Mouse (Mus musculus): ENCODE measurements at regions not wholly inside any gene's neighbourhood (a gene's known extent, or its start where the extent isn't known, plus 50 kb on each side); places are given as distances from the start of the nearest gene placed in this dataset.

DNA sequence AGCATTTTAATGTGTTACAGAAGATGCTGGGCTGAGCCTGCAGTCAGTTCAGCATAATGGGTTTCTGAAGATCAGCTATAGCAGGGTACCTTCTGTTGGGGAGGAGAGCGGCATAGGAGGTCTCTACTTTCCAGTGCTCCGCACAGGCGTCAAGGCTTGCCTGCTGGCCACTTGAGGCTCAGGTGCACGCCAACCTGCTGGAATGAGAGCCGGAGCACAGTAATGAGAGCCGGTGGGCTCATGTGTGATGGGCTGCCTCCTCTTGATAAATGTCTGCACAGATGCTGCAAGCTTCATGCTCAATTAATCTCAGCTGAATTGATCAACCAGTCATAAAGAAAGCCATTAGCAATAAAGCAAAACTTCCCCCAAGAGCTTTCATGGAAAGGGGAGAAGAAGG is 290.6 kb downstream of the Foxo1 start:
- DNase-seq (ENCODE audit: low read depth in 1 of 2, low spot score in 2 of 2), result no peak

DNA sequence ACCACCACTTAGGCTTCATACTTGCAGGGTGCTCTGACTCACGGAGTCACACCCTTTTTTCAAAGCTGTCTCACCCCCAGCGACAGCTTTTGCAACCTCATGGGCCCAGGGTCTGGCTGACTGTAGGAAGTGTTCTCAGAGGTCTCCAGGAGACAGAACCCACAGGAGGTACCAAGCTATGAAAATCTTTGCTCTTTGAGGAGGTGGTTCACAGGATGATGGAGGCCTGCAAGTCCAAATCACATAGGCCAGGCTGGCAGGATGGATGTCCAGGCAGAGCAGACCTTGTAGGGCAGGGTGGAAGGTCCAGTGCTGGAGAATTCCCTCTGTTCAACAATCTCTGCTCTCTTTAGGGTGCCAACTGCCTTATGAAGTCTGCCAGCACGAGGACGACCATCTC is 289.2 kb downstream of the Foxo1 start:
- DNase-seq (ENCODE audit: low read depth in 1 of 2, low spot score in 2 of 2), result no peak

- peak in 1 of 2 experiments; percentile 17 for DNase-seq (ENCODE audit: low read depth in 1 of 2, low spot score in 2 of 2)
These were observed 286.9 kb downstream of the Foxo1 start for GRCm38 (mm10) chr3:52555038-52555437.

- no peak for DNase-seq (ENCODE audit: low read depth in 1 of 2, low spot score in 2 of 2)
These were observed 286.4 kb downstream of the Foxo1 start for GRCm38 (mm10) chr3:52554490-52554889.

DNA sequence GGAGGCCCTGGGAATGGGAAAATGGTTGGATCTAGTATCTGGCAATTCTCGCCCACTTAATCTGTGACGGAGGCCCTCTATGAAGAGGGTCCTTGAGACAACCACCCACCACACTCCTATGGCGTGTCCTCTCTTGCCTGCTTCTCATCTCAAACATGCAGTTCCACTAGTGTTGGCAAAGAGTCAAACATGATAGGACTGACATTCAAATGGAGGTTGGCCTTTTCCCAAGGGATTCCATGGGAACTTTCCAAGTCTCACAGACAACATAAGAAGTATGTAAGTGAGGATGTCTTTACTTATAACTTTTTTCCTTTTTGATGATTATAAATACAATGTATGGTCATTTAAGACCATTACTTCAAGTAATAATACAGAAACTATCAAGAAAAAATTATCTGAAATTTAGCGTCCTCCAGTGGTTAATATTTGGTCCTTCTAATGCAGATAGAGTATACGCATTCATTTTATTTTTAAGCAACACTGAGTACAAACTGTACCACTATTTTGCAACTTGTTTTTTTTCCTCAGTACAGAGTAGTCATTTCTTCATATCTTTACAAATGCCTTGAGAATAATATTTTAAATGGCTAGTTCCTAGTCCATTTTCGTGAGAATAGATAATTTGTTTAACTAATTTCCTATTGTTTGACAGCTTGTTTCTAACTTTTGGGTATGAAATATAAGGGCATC is 280.2 kb downstream of the Foxo1 start:
- no peak for DNase-seq (ENCODE audit: low read depth in 1 of 2, low spot score in 2 of 2)

DNA sequence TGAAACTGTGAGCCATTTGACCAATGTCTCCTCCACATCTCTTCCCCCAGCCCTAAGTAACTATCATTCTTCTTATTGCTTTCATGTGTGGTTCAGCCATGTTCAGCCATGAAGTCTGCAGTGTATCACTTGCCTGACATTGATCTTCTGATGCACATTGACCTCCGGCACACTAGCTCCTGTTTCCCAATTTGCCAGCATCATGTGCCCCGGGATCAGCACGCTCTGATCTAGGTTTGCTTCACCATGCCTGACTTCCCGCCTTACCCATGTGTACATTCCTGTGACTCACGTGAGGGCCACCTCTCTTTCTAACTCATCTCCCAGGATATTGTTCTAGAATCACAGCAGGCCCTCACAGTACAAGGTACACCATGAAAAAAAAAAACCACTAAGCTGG is 277.9 kb downstream of the Foxo1 start:
- DNase-seq (ENCODE audit: low read depth in 1 of 2, low spot score in 2 of 2), result no peak

DNA sequence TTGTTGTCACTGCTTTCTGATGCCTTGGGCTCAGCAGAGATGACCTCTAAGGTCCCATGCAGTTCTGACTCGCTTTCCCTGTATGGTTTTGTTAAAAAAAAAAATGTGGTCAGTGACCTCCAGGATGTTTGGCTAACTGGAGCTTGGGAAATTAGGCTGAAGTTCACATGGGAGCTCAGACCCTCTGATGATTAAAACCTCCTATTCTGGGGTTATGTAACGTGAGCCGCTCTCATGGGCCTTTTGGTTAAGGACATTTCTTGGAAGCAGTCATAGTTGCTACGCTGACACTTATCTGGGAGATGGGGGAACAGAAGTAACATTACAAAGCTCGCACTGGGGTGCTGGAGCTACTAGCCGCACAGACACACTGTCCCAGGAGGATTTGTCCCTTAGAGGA is 274.9 kb downstream of the Foxo1 start:
- DNase-seq (ENCODE audit: low read depth in 1 of 2, low spot score in 2 of 2), result no peak

DNA sequence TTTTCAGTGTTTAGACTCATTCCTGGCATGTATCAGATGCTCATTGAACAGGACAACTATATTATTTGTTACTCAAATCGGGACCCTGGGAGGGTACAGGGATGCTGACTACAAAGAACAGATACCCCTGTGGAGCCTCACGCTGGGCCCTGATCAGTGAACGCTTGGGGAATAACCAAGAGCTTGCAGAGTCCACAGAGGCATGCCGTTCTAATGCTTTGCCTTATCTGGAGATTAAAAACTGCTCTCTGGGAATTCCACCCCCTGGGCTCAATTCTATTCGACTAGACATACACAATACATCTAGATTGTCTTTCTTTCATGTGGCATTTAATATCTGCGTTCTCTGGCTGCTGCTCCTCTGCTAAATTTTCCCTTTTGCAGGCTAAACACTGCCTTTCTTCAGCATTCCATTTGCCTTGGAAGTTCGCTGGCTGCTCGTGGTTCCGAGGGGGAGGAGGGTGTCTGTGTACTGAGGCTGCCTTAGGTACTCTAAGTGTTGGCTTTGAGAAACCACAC is 272.8 kb downstream of the Foxo1 start:
- no peak for DNase-seq (ENCODE audit: low read depth in 1 of 2, low spot score in 2 of 2)

- no peak for DNase-seq (ENCODE audit: low read depth in 1 of 2, low spot score in 2 of 2)
These were observed 271.8 kb downstream of the Foxo1 start for GRCm38 (mm10) chr3:52539813-52540378.

DNA sequence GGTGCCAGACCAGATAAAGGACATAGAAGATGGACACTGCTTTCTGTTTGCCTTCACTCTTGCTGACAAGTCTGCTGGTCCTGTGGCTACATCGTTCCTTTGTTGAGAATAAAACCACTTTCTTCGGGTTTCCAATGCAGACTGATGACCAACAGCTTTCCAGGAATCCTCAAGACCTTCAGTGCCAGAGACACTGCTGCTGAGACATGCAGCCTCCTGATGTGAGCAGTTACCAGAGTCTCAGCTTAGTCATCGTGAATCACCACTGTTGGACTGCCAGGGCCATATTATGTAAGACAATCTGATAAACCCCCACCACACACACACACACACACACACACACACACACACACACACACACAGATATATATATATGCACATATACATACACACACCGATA is 270.2 kb downstream of the Foxo1 start:
- DNase-seq (ENCODE audit: low read depth in 1 of 2, low spot score in 2 of 2), result no peak

GRCm38 (mm10) chr3:52537362-52537911 is 269.3 kb downstream of the Foxo1 start:
- DNase-seq (ENCODE audit: low read depth in 1 of 2, low spot score in 2 of 2), result no peak

GRCm38 (mm10) chr3:52535411-52536021 is 267.4 kb downstream of the Foxo1 start:
- DNase-seq (ENCODE audit: low read depth in 1 of 2, low spot score in 2 of 2), result no peak

DNA sequence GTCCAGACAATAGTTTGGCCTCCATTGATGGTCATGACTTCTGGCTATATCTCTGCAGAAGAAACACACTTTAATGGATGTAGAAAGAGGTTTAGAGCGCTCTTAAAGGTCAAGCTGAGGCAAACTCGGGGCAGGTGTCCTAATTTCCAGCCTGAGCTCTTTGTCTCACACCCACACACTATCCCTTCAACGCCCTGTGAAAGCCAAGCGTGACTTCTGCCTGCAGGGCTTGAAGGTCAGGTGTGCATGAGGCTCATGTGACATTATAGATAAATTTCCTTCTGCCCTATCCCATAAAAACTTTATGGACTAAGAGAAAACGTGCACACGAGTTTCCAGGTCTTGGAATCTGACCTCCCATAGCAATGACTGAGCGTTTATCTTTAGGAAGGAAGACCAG is 266.0 kb downstream of the Foxo1 start:
- DNase-seq (ENCODE audit: low read depth in 1 of 2, low spot score in 2 of 2), result no peak

DNA sequence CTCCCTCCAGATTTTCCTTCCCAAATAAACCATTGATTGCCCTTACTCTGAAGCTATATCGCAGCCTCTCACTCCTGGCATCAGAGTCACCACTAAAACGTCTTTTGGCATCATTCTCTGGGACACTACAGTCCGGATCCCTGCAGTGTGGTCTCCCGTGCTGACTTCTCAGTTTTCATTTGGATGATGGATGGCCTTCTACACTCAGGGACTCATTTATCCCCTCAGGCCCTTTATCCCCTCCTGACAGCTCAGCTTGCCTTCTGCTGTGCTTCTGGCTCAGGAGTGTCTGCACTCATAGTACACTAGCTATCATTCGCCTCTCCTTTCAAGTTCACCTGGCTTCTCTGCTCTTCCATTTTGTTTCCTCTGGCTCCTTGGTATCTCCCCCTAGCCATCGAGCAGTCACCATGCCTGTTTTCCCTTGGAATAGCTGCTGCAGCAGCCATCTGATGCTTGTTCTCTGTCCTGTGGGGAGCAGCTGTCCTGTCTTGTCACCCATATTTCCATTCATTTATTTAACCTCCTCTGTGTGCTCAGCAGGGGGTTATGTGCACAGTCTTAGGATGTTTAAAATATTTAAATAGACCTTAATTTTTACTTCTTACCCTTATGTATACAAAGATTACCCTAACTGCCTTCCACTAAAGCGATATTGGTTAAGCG is 263.7 kb downstream of the Foxo1 start:
- no peak for DNase-seq (ENCODE audit: low read depth in 1 of 2, low spot score in 2 of 2)

DNA sequence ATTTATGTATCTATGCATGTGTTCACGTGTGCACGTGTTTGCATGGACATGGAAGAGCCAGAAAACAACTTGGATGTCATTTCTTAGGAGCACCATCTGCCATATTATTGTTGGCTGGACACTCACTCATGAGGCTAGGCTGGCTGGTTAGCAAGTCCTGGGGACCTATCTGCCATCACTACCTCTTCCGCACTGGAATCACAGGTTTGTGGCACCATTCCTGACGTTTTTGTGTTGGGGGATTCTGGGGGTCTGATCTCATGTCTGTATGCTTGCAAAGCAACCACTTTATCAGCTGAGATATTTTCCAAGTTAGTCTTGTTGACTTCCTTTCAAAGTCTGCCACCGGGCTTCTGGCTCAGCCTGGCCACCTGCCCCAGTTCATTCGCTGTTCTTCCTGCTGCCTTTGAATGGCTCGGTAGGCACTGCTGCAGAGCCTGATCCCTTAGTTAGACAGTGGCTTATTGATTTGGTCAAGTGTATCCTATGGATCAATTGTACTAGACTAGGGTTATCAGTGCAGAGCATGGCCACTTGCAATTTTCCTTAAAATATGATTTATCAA is 262.4 kb downstream of the Foxo1 start:
- DNase-seq (ENCODE audit: low read depth in 1 of 2, low spot score in 2 of 2), result no peak

GRCm38 (mm10) chr3:52529136-52529535 is 261.0 kb downstream of the Foxo1 start:
- no peak for DNase-seq (ENCODE audit: low read depth in 1 of 2, low spot score in 2 of 2)

DNA sequence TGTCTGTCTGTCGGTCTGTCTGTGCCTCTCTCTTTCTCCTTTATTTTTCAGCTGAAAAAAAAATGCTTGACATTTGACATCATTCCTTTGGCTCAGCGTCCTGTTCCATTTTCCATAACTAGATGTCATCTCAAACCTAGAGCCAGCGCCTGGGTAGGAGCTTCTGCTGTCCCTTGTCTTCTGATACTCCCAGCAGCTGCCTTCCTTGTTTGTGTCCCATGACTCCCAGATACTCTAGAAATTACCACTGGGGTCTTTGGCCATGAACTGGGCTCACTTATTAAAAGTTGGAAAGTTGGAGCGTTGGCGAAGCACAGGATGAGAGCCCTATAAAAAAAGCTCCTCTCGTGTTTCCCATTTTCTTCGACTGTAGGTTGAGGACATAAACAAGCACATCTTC is 260.4 kb downstream of the Foxo1 start:
- DNase-seq (ENCODE audit: low read depth in 1 of 2, low spot score in 2 of 2), result no peak

DNA sequence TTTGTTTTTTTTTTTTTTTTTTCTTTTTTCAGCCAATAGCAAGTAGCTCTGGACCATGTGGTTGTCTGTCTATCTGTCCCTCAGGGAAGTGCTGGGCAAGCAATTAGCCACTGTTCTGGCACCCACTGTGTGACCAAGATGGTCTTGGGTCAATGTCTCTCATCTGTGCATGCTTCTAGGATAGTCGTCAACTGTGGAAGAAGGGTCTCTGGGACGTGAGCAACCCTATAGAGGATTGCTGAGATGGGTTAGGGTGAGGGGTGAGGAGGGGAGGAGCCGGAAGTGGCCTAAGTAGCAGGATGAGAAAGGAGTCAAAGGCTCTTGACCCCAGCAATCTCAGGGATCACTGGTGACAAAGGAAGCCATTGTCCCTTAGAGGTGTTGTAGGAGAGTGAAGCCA is 259.6 kb downstream of the Foxo1 start:
- DNase-seq (ENCODE audit: low read depth in 1 of 2, low spot score in 2 of 2), result no peak

DNA sequence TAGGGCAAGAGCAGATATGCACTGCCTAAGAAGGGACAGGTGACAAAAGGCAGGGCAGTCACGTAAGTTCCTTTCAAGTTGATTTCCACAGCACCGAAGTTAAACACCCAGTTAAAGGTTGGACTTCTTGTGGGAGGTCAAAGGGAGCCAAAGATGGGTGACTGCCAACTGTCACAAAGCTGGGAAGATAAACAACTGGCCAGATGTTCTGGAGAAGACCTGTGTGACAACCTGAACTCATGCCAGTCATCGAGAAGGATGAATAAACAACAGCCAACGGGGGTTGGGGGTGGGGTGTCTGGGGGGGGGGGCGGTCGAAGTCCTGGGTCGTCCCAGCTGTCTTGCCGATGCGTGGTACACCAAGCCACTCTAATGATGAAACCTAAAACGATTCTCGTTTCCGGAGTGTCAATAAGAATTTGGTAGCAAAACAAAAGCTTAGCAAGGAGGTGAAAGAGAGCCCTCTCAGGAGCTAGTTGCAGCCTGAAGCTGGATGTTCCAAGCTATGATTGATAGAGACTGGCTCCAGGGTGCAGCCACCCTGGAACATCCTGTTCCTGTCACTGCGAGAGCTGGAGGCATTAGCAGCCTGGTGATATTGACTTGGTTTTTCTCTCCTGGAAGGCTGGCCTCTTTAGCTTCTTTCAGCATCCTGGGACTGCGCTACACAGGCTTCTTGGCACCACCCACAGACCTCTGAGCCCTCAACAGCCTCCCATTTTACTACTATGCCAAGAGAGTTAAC is 259.0 kb downstream of the Foxo1 start:
- DNase-seq (ENCODE audit: low read depth in 1 of 2, low spot score in 2 of 2), result no peak

GRCm38 (mm10) chr3:52522886-52523285 is 254.8 kb downstream of the Foxo1 start:
- DNase-seq (ENCODE audit: low read depth in 1 of 2, low spot score in 2 of 2), result no peak

- DNase-seq (ENCODE audit: low read depth in 1 of 2, low spot score in 2 of 2), result no peak
These were observed 252.4 kb downstream of the Foxo1 start for GRCm38 (mm10) chr3:52520609-52520947.
